Mouse (Mus musculus): ENCODE measurements around the gene Syt9.

GRCm38 (mm10) chr7:107349201-107349600 is 21.3 kb upstream of the Syt9 start:
- TF ChIP-seq CTCF (IDR thresholded peaks at IDR 0.05; ENCODE audit: insufficient read depth, low read length), result no peak
- TF ChIP-seq POLR2A (IDR thresholded peaks at IDR 0.05; ENCODE audit: borderline replicate concordance, extremely low read depth, low read depth, low read length), result no peak

Data from lung, adult 2 months (tissue).